13 mouse cellular contexts compared by ENCODE assay signal in genomic region chr3:67267448-67267847, GRCm38 (mm10).
DNase-seq lines count a peak whose midpoint lies in the region; ATAC-seq and TF ChIP-seq lines count a peak whose summit lies in the region.
"Had no signal": no experiment of that assay in that cellular context is flagged by ENCODE, and none has a peak within 500 bp of the region (broad histone marks: within the 10 kb centered on the region; RNA-seq: fewer than 3 reads in every experiment).

No protein-coding gene starts in this region.

- DNase-seq in hindbrain, embryonic 14.5 days (ENCODE audit: low spot score) = peak; percentile 46
- DNase-seq in hindbrain, embryonic 11.5 days (ENCODE audit: low spot score) = no peak
- peak; percentile 56 for DNase-seq in lung, embryonic 14.5 days
- no peak for DNase-seq in lung, adult 18-20 months
- DNase-seq in NIH3T3 (ENCODE audit: low read depth) = peak; percentile 64
- peak; percentile 0 for DNase-seq in retina, postnatal 7 days (ENCODE audit: low read depth, low spot score)
- no peak for DNase-seq in adrenal gland, adult 8-10 months
- DNase-seq: gastrocnemius, postnatal 36 days; lung, postnatal 14 days; right cerebral cortex, postnatal 25 days had no signal

- 75% methylated on average over 3 of the region's 3 CpGs for WGBS in hindbrain, embryonic 14.5 days
- 70% methylated on average over 3 of the region's 3 CpGs for WGBS in hindbrain, embryonic 11.5 days
- WGBS in lung, embryonic 14.5 days = 57% methylated on average over 3 of the region's 3 CpGs

- H3K36me3 ChIP-seq in hindbrain, embryonic 14.5 days (replicated peaks; ENCODE audit: control insufficient read depth, insufficient read depth) = no peaks in the 10 kb centered on the region
- no peaks in the 10 kb centered on the region for H3K36me3 ChIP-seq in hindbrain, embryonic 11.5 days (ENCODE audit: control insufficient read depth, insufficient read depth, low read length)
- no peaks in the 10 kb centered on the region for H3K36me3 ChIP-seq in lung, embryonic 14.5 days (ENCODE audit: insufficient read depth)
- H3K36me3 ChIP-seq: forebrain, embryonic 12.5 days; G1E; intestine, embryonic 15.5 days had no signal

- no peaks in the 10 kb centered on the region for H3K9me3 ChIP-seq in hindbrain, embryonic 14.5 days (ENCODE audit: control insufficient read depth, low read length)
- no peaks in the 10 kb centered on the region for H3K9me3 ChIP-seq in hindbrain, embryonic 11.5 days (ENCODE audit: control insufficient read depth, low read length)
- H3K9me3 ChIP-seq in lung, embryonic 14.5 days (ENCODE audit: low read depth, low read length) = no peaks in the 10 kb centered on the region
- H3K9me3 ChIP-seq: forebrain, embryonic 12.5 days; G1E; intestine, embryonic 15.5 days had no signal

- no peak overlapping the region for H3K27ac ChIP-seq in hindbrain, embryonic 14.5 days
- H3K27ac ChIP-seq in hindbrain, embryonic 11.5 days (ENCODE audit: low read depth, low read length) = no peak overlapping the region
- no peak overlapping the region for H3K27ac ChIP-seq in lung, embryonic 14.5 days (ENCODE audit: low read depth)
- H3K27ac ChIP-seq: forebrain, embryonic 12.5 days; intestine, embryonic 15.5 days had no signal

- peak; percentile 16; the same call in 1 of the 2 replicates for TF ChIP-seq CTCF in lung, embryonic 14.5 days (IDR thresholded peaks at IDR 0.05; ENCODE audit: low read depth)

- H3K4me1 ChIP-seq in hindbrain, embryonic 14.5 days (replicated peaks; ENCODE audit: control insufficient read depth, insufficient read depth, low read length) = no peaks in the 10 kb centered on the region
- no peaks in the 10 kb centered on the region for H3K4me1 ChIP-seq in hindbrain, embryonic 11.5 days (replicated peaks; ENCODE audit: control insufficient read depth, insufficient read depth, low read length)
- H3K4me1 ChIP-seq in lung, embryonic 14.5 days (ENCODE audit: insufficient read depth) = no peaks in the 10 kb centered on the region
- H3K4me1 ChIP-seq: forebrain, embryonic 12.5 days; intestine, embryonic 15.5 days had no signal

- no peak overlapping the region for H3K4me3 ChIP-seq in hindbrain, embryonic 14.5 days (replicated peaks; ENCODE audit: low read length)
- H3K4me3 ChIP-seq in hindbrain, embryonic 11.5 days (ENCODE audit: low read depth, low read length) = no peak overlapping the region
- H3K4me3 ChIP-seq in lung, embryonic 14.5 days (ENCODE audit: low read depth, low read length) = no peak overlapping the region
- H3K4me3 ChIP-seq: forebrain, embryonic 12.5 days; intestine, embryonic 15.5 days had no signal

- no peaks in the 10 kb centered on the region for H3K27me3 ChIP-seq in hindbrain, embryonic 14.5 days (ENCODE audit: control insufficient read depth, insufficient read depth, low read length)
- H3K27me3 ChIP-seq in hindbrain, embryonic 11.5 days (ENCODE audit: control insufficient read depth, insufficient read depth, low read length) = no peaks in the 10 kb centered on the region
- H3K27me3 ChIP-seq in lung, embryonic 14.5 days (ENCODE audit: insufficient read depth, low read length) = no peaks in the 10 kb centered on the region
- H3K27me3 ChIP-seq: forebrain, embryonic 12.5 days; intestine, embryonic 15.5 days had no signal

- ATAC-seq in hindbrain, embryonic 14.5 days (ENCODE audit: low FRiP score) = no peak
- ATAC-seq in hindbrain, embryonic 11.5 days (ENCODE audit: low FRiP score) = no peak
- ATAC-seq in lung, embryonic 14.5 days (ENCODE audit: insufficient read depth) = no peak
- ATAC-seq: intestine, embryonic 15.5 days had no signal

- no peak overlapping the region for H3K9ac ChIP-seq in hindbrain, embryonic 14.5 days
- H3K9ac ChIP-seq in hindbrain, embryonic 11.5 days (ENCODE audit: low read depth, low read length) = no peak overlapping the region
- no peak overlapping the region for H3K9ac ChIP-seq in lung, embryonic 14.5 days
- H3K9ac ChIP-seq: forebrain, embryonic 12.5 days; intestine, embryonic 15.5 days had no signal

- no peak overlapping the region for H3K4me2 ChIP-seq in hindbrain, embryonic 14.5 days (replicated peaks)
- no peak overlapping the region for H3K4me2 ChIP-seq in hindbrain, embryonic 11.5 days (replicated peaks; ENCODE audit: low read depth, low read length)
- no peak overlapping the region for H3K4me2 ChIP-seq in lung, embryonic 14.5 days
- H3K4me2 ChIP-seq: forebrain, embryonic 12.5 days; intestine, embryonic 15.5 days had no signal

Comparison
In these comparisons a context has a peak if more than half of its experiments do, and no peak if none do; other contexts are left out.
1. DNase-seq: peak in hindbrain, embryonic 14.5 days (single experiment), lung, embryonic 14.5 days (single experiment), NIH3T3 (single experiment) and retina, postnatal 7 days (single experiment); none in hindbrain, embryonic 11.5 days (single experiment), lung, adult 18-20 months (0 of 2) and adrenal gland, adult 8-10 months (single experiment).